Mouse (Mus musculus): ENCODE measurements at regions not wholly inside any gene's neighbourhood (a gene's known extent, or its start where the extent isn't known, plus 50 kb on each side); places are given as distances from the start of the nearest gene placed in this dataset.

DNA sequence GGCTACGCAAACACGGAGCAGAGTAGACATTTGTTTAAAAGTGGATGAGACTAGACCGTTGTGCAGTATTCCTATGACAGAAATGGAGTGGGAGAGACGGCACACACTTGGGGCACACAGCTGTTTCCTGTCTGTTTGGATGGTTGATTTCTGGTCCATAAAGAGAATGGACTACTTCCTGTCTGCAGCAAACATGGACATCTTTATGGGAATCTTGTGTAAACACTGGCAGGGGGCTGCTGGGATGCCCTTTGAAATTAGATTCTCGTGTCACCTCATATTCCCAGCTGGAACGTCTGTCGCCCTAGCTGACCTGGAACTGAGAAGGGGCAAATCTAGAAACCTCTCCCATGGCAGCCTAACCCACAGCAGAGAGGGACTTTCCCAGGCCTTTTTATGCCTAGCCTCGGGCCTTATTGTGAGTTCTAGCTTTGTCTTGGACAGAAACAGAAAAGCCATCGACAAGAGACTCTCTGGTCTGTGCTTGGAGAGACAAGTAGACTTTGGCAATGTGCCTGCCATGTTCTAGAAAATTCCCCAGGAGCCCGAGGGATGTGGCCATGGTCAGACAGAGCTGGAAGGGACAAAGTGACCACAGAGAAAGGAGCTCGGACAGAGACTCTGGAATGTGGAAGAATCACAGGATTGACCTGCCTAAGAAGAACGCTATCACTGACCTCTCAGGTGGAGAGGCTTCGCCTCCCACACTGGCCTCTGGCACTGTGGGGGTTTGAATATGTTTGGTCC lies 107.5 kb downstream of the Mis18a start:
- TF ChIP-seq CTCF (IDR thresholded peaks at IDR 0.05; ENCODE audit: control insufficient read depth, insufficient read depth, insufficient replicate concordance, low read depth, low read length) (no peak), POLR2A (IDR thresholded peaks at IDR 0.05; ENCODE audit: control insufficient read depth, low read depth, low read length) (no peak)
